Mouse (Mus musculus) lung, postnatal 4 days (tissue): ENCODE results near the gene Catsperd.
A peak's percentile ranks its signal among the peaks of the same experiment; 100 is the strongest.
"Not testable (repeated sequence)": the region's sequence is repeated elsewhere in the genome, so short reads cannot be mapped to it uniquely, and the experiment has no call there.

Experiments
- DNase-seq, 2 experiments: peaks; one replicate each; pipeline ENCODE4 v3.0.0; 2021

The Catsperd gene

GRCm38 (mm10) chr17:56613236-56613844 lies 14.6 kb upstream of the Catsperd start, which contains the start of gene Rpl36:
Rpl36 (plus strand) TSS chr17:56613416.
- DNase-seq: peak; percentile 95 to 97

- DNase-seq: peak; percentile 36 to 46
These were observed 14.1 kb upstream of the Catsperd start for GRCm38 (mm10) chr17:56613893-56614292.

GRCm38 (mm10) chr17:56614391-56615135 lies 13.4 kb upstream of the Catsperd start:
- DNase-seq: no peak

- DNase-seq: no peak
These were observed 12.7 kb upstream of the Catsperd start for GRCm38 (mm10) chr17:56615136-56615784.

GRCm38 (mm10) chr17:56615792-56616191 lies 12.2 kb upstream of the Catsperd start:
- no peak for DNase-seq

GRCm38 (mm10) chr17:56616725-56617124 lies 11.2 kb upstream of the Catsperd start:
- DNase-seq: no peak

GRCm38 (mm10) chr17:56617628-56618027 lies 10.3 kb upstream of the Catsperd start:
- DNase-seq: no peak

- no peak for DNase-seq
These were observed 2.4 kb upstream of the Catsperd start for GRCm38 (mm10) chr17:56625495-56625894.

GRCm38 (mm10) chr17:56626260-56626659 lies 1.7 kb upstream of the Catsperd start:
- DNase-seq: no peak

GRCm38 (mm10) chr17:56626754-56627470 lies 1.0 kb upstream of the Catsperd start, which contains the start of gene Lonp1:
Lonp1 (minus strand) TSS chr17:56626887.
- DNase-seq: peak; percentile 96 to 97

GRCm38 (mm10) chr17:56629800-56630781 lies 2.1 kb downstream of the Catsperd start:
- not testable (repeated sequence) for DNase-seq

GRCm38 (mm10) chr17:56631807-56632206 lies 3.9 kb downstream of the Catsperd start:
- no peak for DNase-seq

GRCm38 (mm10) chr17:56634023-56634422 lies 6.1 kb downstream of the Catsperd start:
- DNase-seq: no peak

GRCm38 (mm10) chr17:56643237-56643636 lies 15.3 kb downstream of the Catsperd start:
- no peak for DNase-seq

- DNase-seq: no peak
These were observed 19.6 kb downstream of the Catsperd start for GRCm38 (mm10) chr17:56647546-56647945.

- peak in 1 of 2 experiments; percentile 36 for DNase-seq
These were observed 23.9 kb downstream of the Catsperd start for GRCm38 (mm10) chr17:56651801-56652200.

- DNase-seq: no peak
These were observed 26.8 kb downstream of the Catsperd start for GRCm38 (mm10) chr17:56654771-56655170.

- no peak for DNase-seq
These were observed 27.4 kb downstream of the Catsperd start for GRCm38 (mm10) chr17:56655311-56655710.

- no peak for DNase-seq
These were observed 28.2 kb downstream of the Catsperd start for GRCm38 (mm10) chr17:56656171-56656570.

GRCm38 (mm10) chr17:56663659-56664058 lies 35.7 kb downstream of the Catsperd start:
- DNase-seq: no peak

- DNase-seq: peak; percentile 31 to 53
These were observed 36.4 kb downstream of the Catsperd start for GRCm38 (mm10) chr17:56664333-56664732.

GRCm38 (mm10) chr17:56666384-56666783 lies 38.4 kb downstream of the Catsperd start:
- no peak for DNase-seq
